Mouse (Mus musculus) testis, postnatal 14 days (tissue): Measurements from ENCODE around the gene Hprt.

Experiments used
- DNase-seq: peaks from one replicate; pipeline ENCODE4 v3.0.0; 2021; ENCODE audit warnings: low spot score

The Hprt gene

DNA sequence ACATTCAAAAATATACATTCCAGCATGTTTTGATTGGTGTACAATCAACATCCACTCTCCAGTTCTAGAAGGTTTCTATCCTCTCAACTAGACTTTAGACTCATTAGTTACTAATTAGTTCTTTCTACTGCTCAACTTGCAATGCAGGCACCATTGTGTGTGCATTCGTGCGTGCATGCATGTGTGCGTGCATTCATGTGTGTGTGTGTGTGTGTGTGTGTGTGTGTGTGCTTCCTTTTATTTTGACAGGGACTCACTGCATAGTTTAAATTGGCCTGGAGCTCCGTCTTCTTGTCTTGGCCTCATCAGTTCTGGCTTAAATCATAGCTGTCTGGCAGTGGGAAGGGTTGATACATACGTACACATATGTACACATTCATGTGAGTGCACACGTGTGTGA, 53.1 kb downstream of the Hprt start:
- no peak for DNase-seq

GRCm38 (mm10) chrX:53045187-53045903, 57.4 kb downstream of the Hprt start:
- no peak for DNase-seq

- no peak for DNase-seq
Observed at GRCm38 (mm10) chrX:53046033-53046432, 58.1 kb downstream of the Hprt start.

- no peak for DNase-seq
Observed at GRCm38 (mm10) chrX:53046911-53047310, 59.0 kb downstream of the Hprt start.

GRCm38 (mm10) chrX:53049196-53049595, 61.3 kb downstream of the Hprt start:
- no peak for DNase-seq

GRCm38 (mm10) chrX:53050353-53050752, 62.4 kb downstream of the Hprt start:
- DNase-seq: no peak

DNA sequence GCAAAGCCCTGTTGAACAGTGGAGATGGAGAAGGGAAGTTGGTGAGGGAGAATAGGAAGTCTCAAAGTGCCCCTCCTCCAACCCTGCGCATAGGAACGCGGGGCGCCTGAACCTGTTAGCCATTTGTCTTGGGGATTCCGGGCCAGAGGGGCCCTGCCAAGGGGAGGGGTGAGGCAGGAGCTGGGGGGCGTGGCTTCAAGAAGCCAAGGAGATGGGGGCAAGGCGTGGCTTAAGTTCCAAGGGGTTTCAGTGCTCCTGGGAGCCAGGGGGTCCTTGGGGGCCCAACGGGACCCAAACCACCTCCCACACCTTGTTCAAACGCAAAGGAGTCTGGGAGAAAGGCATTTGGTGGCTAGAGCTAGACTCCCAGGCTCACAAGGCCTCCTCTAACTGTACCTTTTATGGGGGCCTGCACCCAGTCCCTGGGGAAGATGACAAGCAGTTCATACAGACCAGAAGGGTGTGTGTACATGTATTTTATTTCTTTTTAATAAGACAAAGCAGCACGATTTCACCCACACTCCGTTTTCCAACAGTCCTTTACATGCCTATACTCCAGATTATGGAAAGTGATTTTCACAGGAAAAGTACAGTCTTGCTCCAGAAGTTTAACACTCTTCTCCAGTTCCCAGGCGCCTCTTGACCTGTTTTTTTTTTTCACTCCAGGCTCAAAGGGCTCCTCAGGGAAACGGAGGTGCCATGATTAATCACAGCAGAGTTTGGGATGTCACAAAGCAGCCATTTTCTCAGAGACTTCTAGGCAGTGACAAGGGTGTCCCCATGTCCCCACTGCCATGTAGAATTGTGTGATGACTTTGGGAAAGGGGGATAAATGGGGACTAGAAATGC, 64.9 kb downstream of the Hprt start:
- peak; percentile 37 for DNase-seq

- no peak for DNase-seq
Observed at GRCm38 (mm10) chrX:53053885-53054284, 65.9 kb downstream of the Hprt start.

DNA sequence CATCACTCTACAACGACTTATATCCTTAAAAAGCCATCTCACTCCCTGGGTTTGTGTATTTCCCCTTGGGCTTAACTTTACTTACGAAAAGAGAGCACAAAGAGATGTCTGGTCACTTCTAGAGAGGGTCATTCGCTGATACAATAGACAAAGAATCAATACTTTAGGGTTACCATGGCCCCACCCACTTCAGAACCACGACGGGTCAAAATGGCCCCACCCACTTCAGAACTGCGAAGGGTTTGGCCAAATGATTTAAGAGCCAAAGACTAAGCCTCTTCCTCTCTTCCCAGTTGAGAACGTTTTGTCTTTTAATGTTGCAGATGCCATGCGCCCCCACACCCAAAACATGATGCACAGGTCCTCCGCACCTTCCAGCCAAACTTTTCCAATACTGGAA, 67.8 kb downstream of the Hprt start:
- DNase-seq: no peak

DNA sequence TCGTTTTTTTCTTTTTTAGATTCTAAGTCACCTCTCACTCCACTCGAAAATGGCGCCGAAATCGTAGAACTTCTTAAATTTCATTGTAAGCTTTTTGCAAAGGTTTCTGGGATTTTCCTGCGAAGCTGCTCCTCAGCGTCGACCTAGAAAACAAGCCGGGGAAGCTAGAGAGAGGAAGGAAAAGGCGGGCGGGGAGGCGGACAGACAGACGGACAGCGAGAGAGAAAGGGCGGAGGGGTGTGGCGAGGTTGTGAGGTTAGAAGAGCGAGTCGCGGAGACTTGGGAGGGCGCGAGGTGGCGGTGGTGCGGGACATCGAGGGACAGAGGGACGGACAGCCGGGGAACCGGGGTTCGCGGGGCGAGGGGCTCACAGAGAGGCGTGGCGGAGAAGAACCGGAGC, 68.7 kb downstream of the Hprt start:
- peak; percentile 15 for DNase-seq

GRCm38 (mm10) chrX:53057054-53057759, 69.3 kb downstream of the Hprt start:
- peak; percentile 87 for DNase-seq

DNA sequence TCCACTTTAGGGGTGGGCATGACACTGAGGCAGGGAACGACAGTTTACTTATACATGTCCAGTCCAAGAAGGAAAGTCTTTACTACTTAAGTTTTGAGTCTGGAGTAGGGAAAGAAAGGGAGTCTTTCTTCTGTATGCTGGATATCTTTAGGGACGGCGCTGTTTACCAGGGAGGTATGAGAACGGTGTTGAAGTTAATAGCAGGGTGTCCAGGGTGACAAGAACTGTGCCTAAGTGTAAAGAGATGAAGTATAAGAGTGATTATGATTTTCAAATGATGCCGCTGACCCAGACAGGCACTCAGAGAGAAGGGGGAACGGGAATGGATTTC, 69.8 kb downstream of the Hprt start:
- no peak for DNase-seq

- DNase-seq: no peak
Observed at GRCm38 (mm10) chrX:53058459-53059280, 70.7 kb downstream of the Hprt start.

DNA sequence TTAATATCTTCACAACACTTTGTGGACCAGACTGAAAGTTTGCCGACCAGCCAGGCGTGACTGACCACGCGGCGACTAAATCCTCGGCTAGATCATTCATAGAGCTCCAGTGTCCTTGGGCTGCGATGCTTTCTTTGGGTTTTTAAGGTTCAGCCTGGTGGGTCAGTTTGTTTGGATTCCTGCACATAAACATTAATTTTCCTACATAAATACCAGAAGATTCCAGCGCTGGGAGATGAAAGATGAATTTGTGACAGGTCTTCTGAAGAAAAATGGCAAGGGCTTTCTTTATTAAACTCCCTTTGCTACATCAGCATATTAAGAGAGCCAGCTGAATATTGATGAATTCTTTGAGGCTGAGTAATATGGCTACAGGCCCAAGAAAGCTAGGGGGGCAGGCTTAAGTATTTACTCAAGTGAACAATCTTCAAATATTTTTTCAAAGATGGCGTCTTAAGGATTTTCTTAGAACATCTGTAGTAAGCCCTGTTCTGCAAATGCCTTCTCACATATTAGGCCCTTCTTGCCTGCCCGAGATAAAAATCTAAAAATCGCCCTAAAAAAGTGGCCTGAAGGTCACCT, 71.6 kb downstream of the Hprt start:
- no peak for DNase-seq

DNA sequence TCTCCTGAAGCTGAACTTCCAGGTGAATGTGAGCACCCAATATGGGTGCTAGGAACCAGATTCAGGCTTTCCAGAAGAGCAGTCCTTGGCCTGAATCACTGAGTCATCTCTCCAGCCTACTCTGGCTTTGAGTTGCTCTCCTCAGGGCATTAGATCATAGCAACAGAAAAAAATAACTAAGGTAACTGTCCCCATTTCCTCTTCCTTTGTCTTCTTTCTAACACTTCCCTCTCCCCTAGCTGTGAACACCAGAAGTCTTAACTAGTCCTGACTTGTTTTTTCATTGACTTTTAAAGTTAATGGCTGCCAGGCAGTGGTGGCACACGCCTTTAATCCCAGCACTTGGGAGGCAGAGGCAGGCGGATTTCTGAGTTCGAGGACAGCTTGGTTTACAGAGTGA, 76.5 kb downstream of the Hprt start:
- DNase-seq: no peak
